Mouse (Mus musculus) spleen, adult 2 months (tissue): ENCODE results near the gene Ddb2. TPM values are rescaled to one million over a fixed set of nuclear protein-coding genes. Genes with fewer than 3 reads are reported as not detected.

Experiments used
- DNase-seq, 2 experiments: peaks; one replicate each; pipeline versions ENCODE4 v3.0.0 to v3.0.0-alpha.2; 2012 to 2021; ENCODE audit warnings: low spot score in 2 of 2, low read depth in 1 of 2
- H3K27ac ChIP-seq: fragments of 200-500 bp; 2 replicates; pipeline ENCODE4 v1.5.1; 2012; ENCODE audit warnings: low read length, inconsistent platforms; ENCODE audit not compliant: insufficient read depth
- H3K27me3 ChIP-seq: fragments of 200-500 bp; 2 replicates; pipeline ENCODE4 v1.6.1; 2012; ENCODE audit warnings: mild to moderate bottlenecking, moderate library complexity, low read length, inconsistent platforms; ENCODE audit not compliant: control insufficient read depth, insufficient read depth
- H3K36me3 ChIP-seq: fragments of 200-500 bp; 2 replicates; pipeline ENCODE4 v1.6.1; 2012; ENCODE audit warnings: mild to moderate bottlenecking, low read length, inconsistent platforms; ENCODE audit not compliant: control insufficient read depth, insufficient read depth
- H3K4me1 ChIP-seq: fragments of 200-500 bp; 2 replicates; pipeline ENCODE4 v1.6.1; 2011; ENCODE audit warnings: inconsistent platforms; ENCODE audit not compliant: control insufficient read depth, insufficient read depth, insufficient read length
- H3K4me3 ChIP-seq: fragments of 200-500 bp; 2 replicates; pipeline ENCODE4 v1.5.1; 2011; ENCODE audit warnings: mild to moderate bottlenecking, inconsistent platforms; ENCODE audit not compliant: insufficient read depth, insufficient read length; ENCODE audit errors: extremely low read depth
- CTCF ChIP-seq: fragments of 200-500 bp; IDR thresholded peaks from 2 replicates; pipeline ENCODE4 v1.5.1; 2011; ENCODE audit warnings: mild to moderate bottlenecking, inconsistent platforms; ENCODE audit not compliant: insufficient read depth, insufficient read length, insufficient replicate concordance; ENCODE audit errors: extremely low read depth
- POLR2A ChIP-seq: fragments of 200-500 bp; IDR thresholded peaks from 2 replicates; pipeline ENCODE4 v1.6.1; 2011; ENCODE audit warnings: low read depth, low read length, inconsistent platforms
- WGBS: fragments of 180-500 bp; shearing (Covaris S2); methylation state at CpG from one replicate; pipeline ENCODE4 v1.1.7; 2018; 5-methylcytosine and 5-hydroxymethylcytosine counted together
- polyA plus RNA-seq: library from polyadenylated mRNA; depleted of rRNA; stranded (reverse); fragments of >200 nt; gene quantifications from 2 replicates; pipeline ENCODE4 v1.2.3, GENCODE M21; 2012

Gene Ddb2
- polyA plus RNA-seq, 1 experiment = 18.3 TPM

GRCm38 (mm10) chr2:91202222-91202971 is 34.4 kb downstream of the Ddb2 start, which contains the start of the genes Nr1h3 and Acp2:
TSS of gene Nr1h3 (minus strand) at chr2:91202834.
TSS of gene Acp2 (plus strand) at chr2:91202885.
- peak within 1 kb of the TSS; percentile 67 for H3K27ac ChIP-seq
- peak within 1 kb of the TSS; percentile 81 for H3K4me3 ChIP-seq
- peaks cover 3% of the 10 kb centered on the region; the same call in 1 of the 2 replicates for H3K36me3 ChIP-seq
- peaks cover 5% of the 10 kb centered on the region; the same call in 1 of the 2 replicates for H3K4me1 ChIP-seq
- 4% methylated on average over 28 of the region's 28 CpGs for WGBS
- DNase-seq = peak; percentile 79 to 80
- TF ChIP-seq POLR2A = 0 out of 2 replicates have a peak, but pooled peaks have one; percentile 20
- no peak for TF ChIP-seq CTCF
- H3K27me3 ChIP-seq = no peaks in the 10 kb centered on the region

GRCm38 (mm10) chr2:91198888-91199287 is 37.9 kb downstream of the Ddb2 start:
- H3K4me1 ChIP-seq = peaks cover 5% of the 10 kb centered on the region; the same call in 1 of the 2 replicates
- no peak overlapping the region for H3K27ac ChIP-seq
- no peaks in the 10 kb centered on the region for H3K36me3 ChIP-seq
- no peak for TF ChIP-seq POLR2A
- TF ChIP-seq CTCF = no peak
- 90% methylated on average over 3 of the region's 3 CpGs for WGBS
- DNase-seq = no peak
- no peak overlapping the region for H3K4me3 ChIP-seq
- H3K27me3 ChIP-seq = no peaks in the 10 kb centered on the region

GRCm38 (mm10) chr2:91196577-91197001 is 40.2 kb downstream of the Ddb2 start:
- H3K4me1 ChIP-seq = no peaks in the 10 kb centered on the region
- peak overlapping the region; percentile 33; the same call in 1 of the 2 replicates for H3K27ac ChIP-seq
- no peak overlapping the region for H3K4me3 ChIP-seq
- no peak for DNase-seq
- TF ChIP-seq POLR2A (no peak), CTCF (no peak)
- no peaks in the 10 kb centered on the region for H3K36me3 ChIP-seq
- no peaks in the 10 kb centered on the region for H3K27me3 ChIP-seq
- WGBS = 52% methylated on average over 3 of the region's 3 CpGs

GRCm38 (mm10) chr2:91194624-91195332 is 42.0 kb downstream of the Ddb2 start:
- TF ChIP-seq CTCF (peak; percentile 88; the same call in 1 of the 2 replicates), POLR2A (no peak)
- no peaks in the 10 kb centered on the region for H3K4me1 ChIP-seq
- H3K36me3 ChIP-seq = no peaks in the 10 kb centered on the region
- peak overlapping the region; percentile 17; the same call in 1 of the 2 replicates for H3K4me3 ChIP-seq
- no peaks in the 10 kb centered on the region for H3K27me3 ChIP-seq
- DNase-seq = peak in 1 of 2 experiments; percentile 43
- WGBS = 10% methylated on average over 27 of the region's 27 CpGs
- peak overlapping the region; percentile 39; the same call in 1 of the 2 replicates for H3K27ac ChIP-seq

DNA sequence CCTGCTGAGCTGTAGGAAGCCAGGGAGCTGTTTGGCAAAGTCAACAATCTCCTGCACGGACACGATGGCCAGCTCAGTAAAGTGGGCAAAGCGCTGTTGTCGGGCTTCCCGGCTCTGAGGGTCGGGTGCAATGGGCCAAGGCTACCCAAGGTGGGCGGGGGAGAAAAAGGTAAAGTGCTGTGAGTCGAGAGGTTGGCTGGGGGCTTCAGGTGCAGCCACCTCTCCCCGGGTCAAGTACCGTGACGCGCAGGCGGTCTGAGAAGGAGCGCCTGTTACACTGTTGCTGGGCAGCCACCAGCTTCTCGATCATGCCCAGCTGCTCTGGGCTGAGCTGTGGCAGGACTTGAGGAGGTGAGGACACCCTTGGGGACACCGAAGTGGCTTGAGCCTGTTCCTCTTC is 46.3 kb downstream of the Ddb2 start:
- no peaks in the 10 kb centered on the region for H3K27me3 ChIP-seq
- no peak for TF ChIP-seq CTCF
- TF ChIP-seq POLR2A = no peak
- no peak overlapping the region for H3K4me3 ChIP-seq
- no peaks in the 10 kb centered on the region for H3K4me1 ChIP-seq
- no peaks in the 10 kb centered on the region for H3K36me3 ChIP-seq
- H3K27ac ChIP-seq = no peak overlapping the region
- no peak for DNase-seq
- 84% methylated on average over 16 of the region's 16 CpGs for WGBS

- H3K4me3 ChIP-seq = no peak overlapping the region
- no peak for DNase-seq
- H3K4me1 ChIP-seq = peaks cover 10% of the 10 kb centered on the region
- no peaks in the 10 kb centered on the region for H3K36me3 ChIP-seq
- WGBS = 45% methylated on average over 4 of the region's 4 CpGs
- peak overlapping the region; percentile 1; the same call in 1 of the 2 replicates for H3K27ac ChIP-seq
- TF ChIP-seq CTCF = no peak
- no peak for TF ChIP-seq POLR2A
- H3K27me3 ChIP-seq = no peaks in the 10 kb centered on the region
Measured at GRCm38 (mm10) chr2:91187431-91187830, 49.4 kb downstream of the Ddb2 start.
